Mouse (Mus musculus) kidney, postnatal 10 days (tissue): ENCODE results near the gene Slc45a3.

Source experiments
- DNase-seq: peaks from one replicate; pipeline ENCODE4 v3.0.0; 2021; ENCODE audit warnings: mixed read lengths

The Slc45a3 gene

GRCm38 (mm10) chr1:131965818-131966217 is 3.1 kb downstream of the Slc45a3 start:
- DNase-seq, result no peak

GRCm38 (mm10) chr1:131967336-131967735 is 4.6 kb downstream of the Slc45a3 start:
- peak; percentile 28 for DNase-seq

GRCm38 (mm10) chr1:131968556-131968955 is 5.8 kb downstream of the Slc45a3 start:
- peak; percentile 28 for DNase-seq

GRCm38 (mm10) chr1:131968983-131969382 is 6.2 kb downstream of the Slc45a3 start:
- DNase-seq, result peak; percentile 68

GRCm38 (mm10) chr1:131969825-131970224 is 7.1 kb downstream of the Slc45a3 start:
- DNase-seq, result peak; percentile 42

GRCm38 (mm10) chr1:131970322-131970660 is 7.5 kb downstream of the Slc45a3 start:
- DNase-seq, result no peak

GRCm38 (mm10) chr1:131970661-131971520 is 8.1 kb downstream of the Slc45a3 start:
- peak; percentile 28 for DNase-seq

GRCm38 (mm10) chr1:131971771-131972497 is 9.2 kb downstream of the Slc45a3 start:
- peak; percentile 53 for DNase-seq

- DNase-seq, result peak; percentile 53
Observed at GRCm38 (mm10) chr1:131972498-131973334, 9.9 kb downstream of the Slc45a3 start.

GRCm38 (mm10) chr1:131973991-131974390 is 11.2 kb downstream of the Slc45a3 start:
- DNase-seq, result no peak

GRCm38 (mm10) chr1:131976886-131977285 is 14.1 kb downstream of the Slc45a3 start:
- DNase-seq, result no peak

GRCm38 (mm10) chr1:131980471-131980870 is 17.7 kb downstream of the Slc45a3 start:
- DNase-seq, result no peak

- DNase-seq, result peak; percentile 89
Observed at GRCm38 (mm10) chr1:131981378-131982013, 18.7 kb downstream of the Slc45a3 start.

GRCm38 (mm10) chr1:131982907-131983306 is 20.1 kb downstream of the Slc45a3 start:
- peak; percentile 87 for DNase-seq

GRCm38 (mm10) chr1:131983806-131984205 is 21.0 kb downstream of the Slc45a3 start:
- no peak for DNase-seq

GRCm38 (mm10) chr1:131987432-131987831 is 24.7 kb downstream of the Slc45a3 start:
- no peak for DNase-seq

- no peak for DNase-seq
Observed at GRCm38 (mm10) chr1:131989476-131989875, 26.7 kb downstream of the Slc45a3 start.

GRCm38 (mm10) chr1:131990083-131990760 is 27.5 kb downstream of the Slc45a3 start:
- no peak for DNase-seq

GRCm38 (mm10) chr1:131992561-131993001 is 29.8 kb downstream of the Slc45a3 start:
- no peak for DNase-seq

- DNase-seq, result no peak
Observed at GRCm38 (mm10) chr1:131993169-131994040, 30.6 kb downstream of the Slc45a3 start.

- peak; percentile 87 for DNase-seq
Observed at GRCm38 (mm10) chr1:131995062-131995461, 32.3 kb downstream of the Slc45a3 start.
